Mouse (Mus musculus) spleen, adult 2 months (tissue): ENCODE measurements around the gene Jade2.

Experiments used
- CTCF ChIP-seq: fragments of 200-500 bp; IDR thresholded peaks from 2 replicates; pipeline ENCODE4 v1.5.1; 2011; ENCODE audit warnings: mild to moderate bottlenecking, inconsistent platforms; ENCODE audit not compliant: insufficient read depth, insufficient read length, insufficient replicate concordance; ENCODE audit errors: extremely low read depth
- POLR2A ChIP-seq: fragments of 200-500 bp; IDR thresholded peaks from 2 replicates; pipeline ENCODE4 v1.6.1; 2011; ENCODE audit warnings: low read depth, low read length, inconsistent platforms

GRCm38 (mm10) chr11:51860666-51861065 is 3.2 kb upstream of the Jade2 start:
- no peak for TF ChIP-seq POLR2A
- TF ChIP-seq CTCF, result no peak
